ENCODE assay signal across 8 mouse cellular contexts in genomic region chr6:70880714-70881304, GRCm38 (mm10). TPM values are rescaled to one million over a fixed set of nuclear protein-coding genes. Genes with fewer than 3 reads are reported as not detected.
DNase-seq lines count a peak whose midpoint lies in the region; ATAC-seq lines count a peak whose summit lies in the region.

No protein-coding gene starts in this region.

- no peaks in the 10 kb centered on the region for H3K9me3 ChIP-seq in kidney, embryonic 16.5 days (ENCODE audit: low read length)
- H3K9me3 ChIP-seq in liver, embryonic 11.5 days (ENCODE audit: control insufficient read depth, low read length) = no peaks in the 10 kb centered on the region
- no peaks in the 10 kb centered on the region for H3K9me3 ChIP-seq in neural tube, embryonic 12.5 days

- ATAC-seq in kidney, embryonic 16.5 days (ENCODE audit: low FRiP score, low TSS enrichment) = peak; percentile 51; the same call in 1 of the 2 replicates
- ATAC-seq in liver, embryonic 11.5 days (replicated peaks; ENCODE audit: low FRiP score) = peak; percentile 23
- ATAC-seq in neural tube, embryonic 12.5 days (ENCODE audit: low FRiP score, low read depth) = peak; percentile 37; the same call in 1 of the 2 replicates

- no peaks in the 10 kb centered on the region for H3K4me1 ChIP-seq in kidney, embryonic 16.5 days (ENCODE audit: insufficient read depth, low read length)
- no peaks in the 10 kb centered on the region for H3K4me1 ChIP-seq in liver, embryonic 11.5 days (replicated peaks; ENCODE audit: control insufficient read depth, insufficient read depth, low read length)
- H3K4me1 ChIP-seq in neural tube, embryonic 12.5 days = no peaks in the 10 kb centered on the region

- peaks cover 32% of the 10 kb centered on the region for H3K36me3 ChIP-seq in kidney, embryonic 16.5 days (ENCODE audit: insufficient read depth, low read length)
- 0 out of 2 replicates have a peak, but pooled peaks cover 2% of the 10 kb centered on the region for H3K36me3 ChIP-seq in liver, embryonic 11.5 days (ENCODE audit: control insufficient read depth, insufficient read depth, low read length)
- H3K36me3 ChIP-seq in neural tube, embryonic 12.5 days = peaks cover 19% of the 10 kb centered on the region

- DNase-seq in CD4-positive helper T cell, adult 2 months (ENCODE audit: low read depth, low spot score) = peak; percentile 78
- peak; percentile 79 for DNase-seq in adrenal gland, postnatal 14 days
- peak; percentile 76 for DNase-seq in embryo, embryonic 9.5 days (ENCODE audit: extremely low spot score)
- peak; percentile 88 for DNase-seq in heart, adult 8-10 months (ENCODE audit: low spot score)
- DNase-seq in liver, embryonic 11.5 days (ENCODE audit: low spot score) = peak; percentile 62
- DNase-seq in telencephalon, adult 2 months (ENCODE audit: low read depth, low spot score) = peak; percentile 47

- no peak overlapping the region for H3K27ac ChIP-seq in kidney, embryonic 16.5 days (ENCODE audit: low read length)
- no peak overlapping the region for H3K27ac ChIP-seq in liver, embryonic 11.5 days (ENCODE audit: low read depth, low read length)
- H3K27ac ChIP-seq in neural tube, embryonic 12.5 days = no peak overlapping the region

- 15% methylated on average over 5 of the region's 5 CpGs for WGBS in kidney, embryonic 16.5 days
- 22% methylated on average over 5 of the region's 5 CpGs for WGBS in liver, embryonic 11.5 days
- 20% methylated on average over 5 of the region's 5 CpGs for WGBS in neural tube, embryonic 12.5 days

- H3K27me3 ChIP-seq in kidney, embryonic 16.5 days (ENCODE audit: insufficient read depth, low read length) = no peaks in the 10 kb centered on the region
- no peaks in the 10 kb centered on the region for H3K27me3 ChIP-seq in liver, embryonic 11.5 days (replicated peaks; ENCODE audit: control insufficient read depth, insufficient read depth, low read length)
- no peaks in the 10 kb centered on the region for H3K27me3 ChIP-seq in neural tube, embryonic 12.5 days (replicated peaks)

- H3K4me2 ChIP-seq in kidney, embryonic 16.5 days (replicated peaks; ENCODE audit: low read depth, low read length) = no peak overlapping the region
- no peak overlapping the region for H3K4me2 ChIP-seq in liver, embryonic 11.5 days
- no peak overlapping the region for H3K4me2 ChIP-seq in neural tube, embryonic 12.5 days (replicated peaks)

- H3K4me3 ChIP-seq in kidney, embryonic 16.5 days (ENCODE audit: low read length) = no peak overlapping the region
- H3K4me3 ChIP-seq in liver, embryonic 11.5 days (ENCODE audit: low read depth, low read length) = no peak overlapping the region
- no peak overlapping the region for H3K4me3 ChIP-seq in neural tube, embryonic 12.5 days

- no peak overlapping the region for H3K9ac ChIP-seq in kidney, embryonic 16.5 days (replicated peaks; ENCODE audit: low read length)
- no peak overlapping the region for H3K9ac ChIP-seq in liver, embryonic 11.5 days (ENCODE audit: low read depth, low read length)
- no peak overlapping the region for H3K9ac ChIP-seq in neural tube, embryonic 12.5 days

RNA-seq across cellular contexts. Expression of gene Eif2ak3, which starts 36.5 kb away (rescaled TPM):
- total RNA-seq in adrenal gland, postnatal 14 days (2021) = 16.4 and 22.9 TPM in 2 replicates
- 1 to 10 TPM; 6.3 to 8.9 (median 7.6) TPM for total RNA-seq in heart, adult 8-10 months (2022)
- 11.9 and 12.2 TPM in 2 replicates for polyA plus RNA-seq in kidney, embryonic 16.5 days (2015; fragmentation: Nextera tagmentation; extraction: Ambion mirVana)
- 6.1 and 7.4 TPM in 2 replicates for polyA plus RNA-seq in liver, embryonic 11.5 days (2014; fragmentation: Nextera tagmentation; extraction: Ambion mirVana)
- 17.2 and 17.7 TPM in 2 replicates for polyA plus RNA-seq in neural tube, embryonic 12.5 days (2016; fragmentation: Nextera tagmentation; extraction: Ambion mirVana)

RNA-seq across cellular contexts. Expression of gene Tex37, which starts 37.9 kb away (rescaled TPM):
- total RNA-seq in adrenal gland, postnatal 14 days (2021) = not detected in 2 replicates
- not detected for total RNA-seq in heart, adult 8-10 months (2022)
- polyA plus RNA-seq in kidney, embryonic 16.5 days (2015; fragmentation: Nextera tagmentation; extraction: Ambion mirVana) = not detected in 2 replicates
- not detected in 2 replicates for polyA plus RNA-seq in liver, embryonic 11.5 days (2014; fragmentation: Nextera tagmentation; extraction: Ambion mirVana)
- polyA plus RNA-seq in neural tube, embryonic 12.5 days (2016; fragmentation: Nextera tagmentation; extraction: Ambion mirVana) = not detected in 2 replicates
